Mouse (Mus musculus): ENCODE data around the gene Nuak1. TPM values are rescaled to one million over a fixed set of nuclear protein-coding genes. Genes with fewer than 3 reads are reported as not detected.

The Nuak1 gene
- total and polyA plus RNA-seq, 3 experiments = 1.1 to 2.2 TPM; not detected in 1

DNA sequence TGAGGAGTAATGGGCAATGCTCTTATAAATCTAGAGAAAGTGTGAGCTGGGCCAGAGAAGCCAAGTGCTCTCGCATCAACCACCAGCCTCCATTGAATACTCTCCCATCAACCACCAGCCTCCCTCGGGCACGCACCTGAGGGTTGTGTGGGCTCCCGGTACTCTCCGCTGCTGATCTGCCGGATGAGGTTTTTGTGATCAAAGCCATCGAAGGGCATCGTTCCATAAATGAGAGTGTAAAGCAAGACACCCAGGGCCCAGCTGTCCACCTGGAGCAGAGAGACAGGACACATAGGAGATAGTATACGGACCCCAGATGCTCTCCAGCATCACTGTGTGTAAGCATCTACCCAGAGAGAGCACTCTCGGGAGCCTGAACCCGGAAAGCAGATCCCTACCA is 62.4 kb downstream of the Nuak1 start:
- Histone ChIP-seq H3K27ac (ENCODE audit: control insufficient read depth, low read depth, low read length) (no peak overlapping the region), H3K27me3 (ENCODE audit: control insufficient read depth in 1 of 2, insufficient read depth in 2 of 2, low read length in 2 of 2) (no peaks in the 10 kb centered on the region), H3K9ac (ENCODE audit: control insufficient read depth, low read depth, low read length, poor library complexity, severe bottlenecking) (no peak overlapping the region), H3K4me3 (ENCODE audit: control insufficient read depth in 1 of 2, insufficient read depth in 1 of 2, low read depth in 2 of 2, low read length in 2 of 2) (no peak overlapping the region), H3K4me1 (ENCODE audit: control insufficient read depth in 1 of 2, insufficient read depth in 2 of 2, low read length in 2 of 2) (no peaks in the 10 kb centered on the region), H3K36me3 (ENCODE audit: control insufficient read depth in 1 of 2, insufficient read depth in 2 of 2, low read length in 2 of 2) (no peaks in the 10 kb centered on the region), H3K9me3 (replicated peaks; ENCODE audit: insufficient read depth, low read length) (no peaks in the 10 kb centered on the region), H3K79me2 (ENCODE audit: control insufficient read depth, insufficient read depth, low read length, poor library complexity) (no peaks in the 10 kb centered on the region)
- DNase-seq (ENCODE audit: low read depth, low spot score) = no peak
- TF ChIP-seq RAD21 (IDR thresholded peaks at IDR 0.05; ENCODE audit: low read depth, low read length) (no peak), TBP (IDR thresholded peaks at IDR 0.05; ENCODE audit: low read depth, low read length) (no peak), EP300 (IDR thresholded peaks at IDR 0.05; ENCODE audit: low read depth in 1 of 2, low read length in 2 of 2) (no peak), ZC3H11A (IDR thresholded peaks at IDR 0.05; ENCODE audit: low read depth, low read length) (no peak), TAL1 (IDR thresholded peaks at IDR 0.05; ENCODE audit: low read length) (no peak), POLR2AphosphoS5 (IDR thresholded peaks at IDR 0.05; ENCODE audit: borderline replicate concordance, low read depth, low read length) (no peak), ZNF384 (IDR thresholded peaks at IDR 0.05; ENCODE audit: low read depth, low read length) (no peak), CTCF (IDR thresholded peaks at IDR 0.05 in 2 of 3, conservative IDR thresholded peaks at IDR 0.05 in 1 of 3; ENCODE audit: control insufficient read depth in 1 of 3, insufficient read depth in 1 of 3, low read depth in 2 of 3, low read length in 3 of 3, poor library complexity in 1 of 3, severe bottlenecking in 1 of 3) (no peak), KAT2A (conservative IDR thresholded peaks at IDR 0.05; ENCODE audit: low read depth, low read length) (no peak), UBTF (IDR thresholded peaks at IDR 0.05; ENCODE audit: borderline replicate concordance, insufficient read depth, low read depth, low read length) (no peak), MAZ (IDR thresholded peaks at IDR 0.05; ENCODE audit: low read depth, low read length) (no peak), MEF2A (IDR thresholded peaks at IDR 0.05; ENCODE audit: extremely low read depth, insufficient replicate concordance, low read depth, low read length, poor library complexity, severe bottlenecking) (no peak), NRF1 (IDR thresholded peaks at IDR 0.05; ENCODE audit: insufficient read depth, low read depth, low read length, poor library complexity, severe bottlenecking) (no peak), MYC (IDR thresholded peaks at IDR 0.05; ENCODE audit: low read depth, low read length) (no peak), TCF12 (IDR thresholded peaks at IDR 0.05; ENCODE audit: low read depth, low read length) (no peak), USF2 (IDR thresholded peaks at IDR 0.05; ENCODE audit: borderline replicate concordance in 1 of 2, insufficient read depth in 1 of 2, low read depth in 1 of 2, low read length in 2 of 2) (no peak)

DNA sequence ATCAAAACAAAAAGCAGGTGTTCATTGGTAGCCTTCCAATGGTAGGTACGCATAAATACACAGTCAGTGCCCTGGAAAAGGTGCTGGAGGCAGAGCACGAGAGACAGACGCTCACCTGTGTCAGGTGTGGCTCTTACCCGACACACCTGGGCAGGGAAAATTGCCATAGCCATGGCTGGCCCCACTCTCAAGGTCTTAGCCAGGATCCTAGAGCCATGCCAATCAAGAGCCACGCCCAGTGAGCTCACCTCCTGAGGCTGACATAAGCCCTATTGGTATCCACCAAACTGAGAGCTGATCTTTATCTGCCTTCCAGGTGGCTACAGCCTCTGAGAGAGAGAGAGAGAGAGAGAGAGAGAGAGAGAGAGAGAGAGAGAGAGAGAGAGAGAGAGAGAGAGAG is 64.1 kb downstream of the Nuak1 start:
- H3K27ac ChIP-seq (ENCODE audit: control insufficient read depth, low read depth, low read length) = no peak overlapping the region
- H3K4me1 ChIP-seq (ENCODE audit: control insufficient read depth in 1 of 2, insufficient read depth in 2 of 2, low read length in 2 of 2) = no peaks in the 10 kb centered on the region
- H3K27me3 ChIP-seq (ENCODE audit: control insufficient read depth in 1 of 2, insufficient read depth in 2 of 2, low read length in 2 of 2) = no peaks in the 10 kb centered on the region
- TF ChIP-seq BHLHE40 (IDR thresholded peaks at IDR 0.05; ENCODE audit: borderline replicate concordance, low read depth, low read length) (no peak), TBP (IDR thresholded peaks at IDR 0.05; ENCODE audit: low read depth, low read length) (no peak), MAFK (IDR thresholded peaks at IDR 0.05; ENCODE audit: borderline replicate concordance, low read depth, low read length) (no peak), TAL1 (IDR thresholded peaks at IDR 0.05; ENCODE audit: low read length) (no peak), CTCF (IDR thresholded peaks at IDR 0.05 in 2 of 3, conservative IDR thresholded peaks at IDR 0.05 in 1 of 3; ENCODE audit: control insufficient read depth in 1 of 3, insufficient read depth in 1 of 3, low read depth in 2 of 3, low read length in 3 of 3, poor library complexity in 1 of 3, severe bottlenecking in 1 of 3) (no peak), ZC3H11A (IDR thresholded peaks at IDR 0.05; ENCODE audit: low read depth, low read length) (no peak), MXI1 (IDR thresholded peaks at IDR 0.05; ENCODE audit: low read depth, low read length) (no peak), SMC3 (IDR thresholded peaks at IDR 0.05; ENCODE audit: low read depth, low read length) (no peak), SIN3A (IDR thresholded peaks at IDR 0.05; ENCODE audit: low read length) (no peak), MEF2A (IDR thresholded peaks at IDR 0.05; ENCODE audit: extremely low read depth, insufficient replicate concordance, low read depth, low read length, poor library complexity, severe bottlenecking) (no peak), CHD2 (IDR thresholded peaks at IDR 0.05; ENCODE audit: low read length) (no peak), GABPA (IDR thresholded peaks at IDR 0.05; ENCODE audit: low read depth, low read length) (no peak), POLR2A (IDR thresholded peaks at IDR 0.05; ENCODE audit: control insufficient read depth in 1 of 2, insufficient read depth in 1 of 2, low read depth in 1 of 2, low read length in 2 of 2, poor library complexity in 1 of 2) (no peak), CHD1 (IDR thresholded peaks at IDR 0.05; ENCODE audit: low read depth, low read length) (no peak), TCF12 (IDR thresholded peaks at IDR 0.05; ENCODE audit: low read depth, low read length) (no peak), ZNF384 (IDR thresholded peaks at IDR 0.05; ENCODE audit: low read depth, low read length) (no peak), UBTF (IDR thresholded peaks at IDR 0.05; ENCODE audit: borderline replicate concordance, insufficient read depth, low read depth, low read length) (no peak), ETS1 (IDR thresholded peaks at IDR 0.05; ENCODE audit: low read depth, low read length) (no peak), USF2 (IDR thresholded peaks at IDR 0.05; ENCODE audit: borderline replicate concordance in 1 of 2, insufficient read depth in 1 of 2, low read depth in 1 of 2, low read length in 2 of 2) (no peak), JUND (IDR thresholded peaks at IDR 0.05; ENCODE audit: low read depth, low read length) (no peak)
- H3K79me2 ChIP-seq (ENCODE audit: control insufficient read depth, insufficient read depth, low read length, poor library complexity) = no peaks in the 10 kb centered on the region
- no peaks in the 10 kb centered on the region for H3K36me3 ChIP-seq (ENCODE audit: control insufficient read depth in 1 of 2, insufficient read depth in 2 of 2, low read length in 2 of 2)
- no peak for DNase-seq (ENCODE audit: low read depth, low spot score)
- H3K9ac ChIP-seq (ENCODE audit: control insufficient read depth, low read depth, low read length, poor library complexity, severe bottlenecking) = no peak overlapping the region
- no peaks in the 10 kb centered on the region for H3K9me3 ChIP-seq (replicated peaks; ENCODE audit: insufficient read depth, low read length)
- no peak overlapping the region for H3K4me3 ChIP-seq (ENCODE audit: control insufficient read depth in 1 of 2, insufficient read depth in 1 of 2, low read depth in 2 of 2, low read length in 2 of 2)
